Mouse (Mus musculus) embryonic facial prominence, embryonic 11.5 days (tissue): ENCODE results near the gene Zfp82. TPM values are rescaled to one million over a fixed set of nuclear protein-coding genes. Genes with fewer than 3 reads are reported as not detected.

Source experiments
- ATAC-seq: fragments of 200-750 bp; cut with Nextera tagmentation; replicated peaks from 2 replicates; pipeline ENCODE4 v1.8.0; 2017; ENCODE audit warnings: low read depth; ENCODE audit not compliant: insufficient number of reproducible peaks, low FRiP score, low TSS enrichment
- DNase-seq: peaks from one replicate; pipeline ENCODE4 v3.0.0-alpha.2; 2015; ENCODE audit warnings: low spot score
- H3K27ac ChIP-seq: fragments of 300-500 bp; sonication (generic); replicated peaks from 2 replicates; pipeline ENCODE4 v1.5.1; 2014; ENCODE audit warnings: mild to moderate bottlenecking, low read depth, low read length, control low read depth
- H3K27me3 ChIP-seq: fragments of 300-500 bp; sonication (generic); 2 replicates; pipeline ENCODE4 v1.6.1; 2014; ENCODE audit warnings: mild to moderate bottlenecking, low read length, moderate library complexity, mixed read lengths; ENCODE audit not compliant: control insufficient read depth, insufficient read depth
- H3K36me3 ChIP-seq: fragments of 300-500 bp; sonication (generic); replicated peaks from 2 replicates; pipeline ENCODE4 v1.6.1; 2014; ENCODE audit warnings: low read depth, mild to moderate bottlenecking, low read length, moderate library complexity, mixed read lengths; ENCODE audit not compliant: control insufficient read depth, insufficient read depth
- H3K4me1 ChIP-seq: fragments of 300-500 bp; sonication (generic); 2 replicates; pipeline ENCODE4 v1.6.1; 2014; ENCODE audit warnings: low read length, mixed read lengths; ENCODE audit not compliant: control insufficient read depth, insufficient read depth
- H3K4me2 ChIP-seq: fragments of 300-500 bp; sonication (generic); 2 replicates; pipeline ENCODE4 v1.6.1; 2014; ENCODE audit warnings: low read depth, mild to moderate bottlenecking, control low read depth, low read length, moderate library complexity
- H3K4me3 ChIP-seq: fragments of 300-500 bp; sonication (generic); 2 replicates; pipeline ENCODE4 v1.5.1; 2014; ENCODE audit warnings: low read depth, low read length, control low read depth
- H3K9ac ChIP-seq: fragments of 300-500 bp; sonication (generic); replicated peaks from 2 replicates; pipeline ENCODE4 v1.6.1; 2014; ENCODE audit warnings: mild to moderate bottlenecking, control low read depth, low read length
- H3K9me3 ChIP-seq: fragments of 300-500 bp; sonication (generic); replicated peaks from 2 replicates; pipeline ENCODE4 v1.6.1; 2016; ENCODE audit warnings: mild to moderate bottlenecking, low read length, inconsistent platforms, mixed read lengths; ENCODE audit not compliant: control insufficient read depth
- WGBS: fragments of 180-500 bp; shearing (Covaris S2); extraction: QIAGEN DNeasy Blood & Tissue Kit; methylation state at CpG from one replicate; pipeline ENCODE4 v1.1.7; 2014; 5-methylcytosine and 5-hydroxymethylcytosine counted together
- polyA plus RNA-seq: library from polyadenylated mRNA; unstranded; fragments of >200 nt; fragmentation: Nextera tagmentation; extraction: Ambion mirVana; gene quantifications from 2 replicates; pipeline ENCODE4 v1.2.1, GENCODE M21; 2014

Gene Zfp82
- polyA plus RNA-seq, 1 experiment from 2014 or later = 4.2 TPM

DNA sequence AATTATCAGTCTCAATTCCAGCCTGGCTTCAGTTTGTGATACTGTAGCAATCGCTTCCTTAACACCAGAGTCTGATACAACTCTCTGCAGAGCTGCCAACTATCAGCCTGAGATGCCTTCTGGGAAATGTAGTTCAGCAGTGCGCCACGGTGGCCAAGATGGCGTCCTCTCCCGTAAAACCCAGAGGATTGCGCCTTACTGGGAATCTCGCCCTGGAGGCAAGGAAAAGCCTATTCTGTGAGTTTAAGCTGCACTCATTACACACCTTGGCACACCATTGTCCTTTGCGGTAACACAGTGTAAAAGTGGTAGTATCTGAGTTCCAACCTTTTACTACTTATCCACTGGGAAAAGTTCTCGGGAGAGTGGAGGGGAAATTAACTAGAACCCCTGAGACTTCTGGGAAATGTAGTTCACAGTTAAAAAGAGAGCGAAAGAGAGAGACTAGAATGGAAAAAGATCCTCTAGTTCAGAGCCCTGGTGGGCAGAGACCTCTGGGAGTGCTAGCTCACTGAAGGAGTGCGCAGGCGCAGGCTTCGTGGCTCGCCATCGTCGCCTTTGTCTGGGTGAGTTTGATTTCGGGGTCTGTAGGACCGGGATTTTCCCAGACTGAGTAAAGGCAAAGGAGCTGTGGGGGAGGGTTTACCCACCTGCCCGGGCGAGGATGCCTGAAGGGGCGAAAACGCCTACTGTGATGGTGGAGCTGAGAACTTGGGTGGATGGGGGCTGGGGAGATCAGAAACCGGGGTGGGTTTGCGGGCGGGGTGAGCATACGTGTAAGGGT lies 22.1 kb upstream of the Zfp82 start, which contains the start of gene Zfp260:
Gene Zfp260, plus strand, starts transcription at position 132 of the 784 bp plus-strand sequence.
- Histone ChIP-seq H3K36me3 (no peaks in the 10 kb centered on the region), H3K4me2 (peak within 1 kb of the TSS; percentile 63), H3K9me3 (no peaks in the 10 kb centered on the region), H3K27ac (peak within 1 kb of the TSS; percentile 96), H3K9ac (peak within 1 kb of the TSS; percentile 89), H3K27me3 (no peaks in the 10 kb centered on the region), H3K4me1 (no peaks in the 10 kb centered on the region), H3K4me3 (peak within 1 kb of the TSS; percentile 65)
- WGBS = under 1% methylated on average over 26 of the region's 26 CpGs
- peak; percentile 76 for ATAC-seq
- peak; percentile 98 for DNase-seq

DNA sequence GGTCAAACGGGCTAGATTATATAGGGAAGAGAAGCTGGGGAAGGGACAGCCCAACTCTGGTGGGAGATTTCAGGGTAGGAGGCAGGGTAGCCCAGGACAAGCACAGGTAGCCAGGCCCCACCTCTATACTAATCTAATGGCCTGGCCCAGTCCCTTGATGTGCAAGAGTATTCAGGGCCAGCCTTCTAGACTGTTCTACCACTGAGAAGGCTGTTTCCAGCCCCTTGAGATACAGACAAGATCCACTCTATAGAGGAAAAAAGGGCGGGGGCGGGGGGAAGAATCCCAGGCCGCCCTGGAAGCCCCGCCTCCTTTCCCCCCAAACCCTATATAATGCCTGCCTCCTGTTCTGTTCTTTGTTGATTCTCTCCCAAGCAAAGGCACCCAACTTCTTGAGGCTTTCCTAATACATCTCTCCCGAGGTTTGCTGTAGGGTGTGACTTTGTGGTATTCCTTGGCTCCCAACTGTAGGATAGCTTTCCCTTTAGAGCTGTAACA lies 21.3 kb upstream of the Zfp82 start:
- Histone ChIP-seq H3K9me3 (no peaks in the 10 kb centered on the region), H3K27me3 (no peaks in the 10 kb centered on the region), H3K9ac (peak overlapping the region; percentile 11; the same call in 1 of the 2 replicates), H3K4me1 (no peaks in the 10 kb centered on the region; the same call in 1 of the 2 replicates), H3K27ac (no peak overlapping the region), H3K4me2 (peak overlapping the region; percentile 30), H3K4me3 (peak overlapping the region; percentile 65; the same call in 1 of the 2 replicates), H3K36me3 (no peaks in the 10 kb centered on the region)
- ATAC-seq = no peak
- no peak for DNase-seq
- WGBS = 79% methylated on average over 6 of the region's 6 CpGs

DNA sequence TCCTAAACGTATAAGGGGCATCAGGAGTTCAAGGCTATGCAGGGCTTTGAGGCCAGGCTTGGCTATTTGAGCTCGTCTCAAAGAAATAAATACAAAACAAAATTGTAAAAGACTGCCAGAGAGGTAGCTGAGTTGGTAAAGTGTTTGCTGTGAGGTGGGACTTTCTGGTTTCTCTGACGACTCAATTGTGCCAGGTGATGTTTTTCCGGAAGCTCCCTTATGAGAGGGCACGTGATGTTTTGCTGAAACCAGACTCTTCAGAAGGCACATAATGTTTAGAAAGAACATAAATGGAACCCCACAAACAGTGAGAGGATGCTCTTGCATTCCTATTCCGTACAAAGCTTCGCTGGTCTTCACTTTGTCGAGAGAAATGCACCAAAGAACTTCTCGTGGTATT lies 20.0 kb upstream of the Zfp82 start:
- Histone ChIP-seq H3K27ac (no peak overlapping the region), H3K4me3 (no peak overlapping the region), H3K36me3 (no peaks in the 10 kb centered on the region), H3K27me3 (no peaks in the 10 kb centered on the region), H3K4me2 (no peak overlapping the region), H3K9ac (no peak overlapping the region), H3K4me1 (peaks cover 2% of the 10 kb centered on the region; the same call in 1 of the 2 replicates), H3K9me3 (no peaks in the 10 kb centered on the region)
- 83% methylated on average over 9 of the region's 9 CpGs for WGBS
- ATAC-seq = no peak
- no peak for DNase-seq

DNA sequence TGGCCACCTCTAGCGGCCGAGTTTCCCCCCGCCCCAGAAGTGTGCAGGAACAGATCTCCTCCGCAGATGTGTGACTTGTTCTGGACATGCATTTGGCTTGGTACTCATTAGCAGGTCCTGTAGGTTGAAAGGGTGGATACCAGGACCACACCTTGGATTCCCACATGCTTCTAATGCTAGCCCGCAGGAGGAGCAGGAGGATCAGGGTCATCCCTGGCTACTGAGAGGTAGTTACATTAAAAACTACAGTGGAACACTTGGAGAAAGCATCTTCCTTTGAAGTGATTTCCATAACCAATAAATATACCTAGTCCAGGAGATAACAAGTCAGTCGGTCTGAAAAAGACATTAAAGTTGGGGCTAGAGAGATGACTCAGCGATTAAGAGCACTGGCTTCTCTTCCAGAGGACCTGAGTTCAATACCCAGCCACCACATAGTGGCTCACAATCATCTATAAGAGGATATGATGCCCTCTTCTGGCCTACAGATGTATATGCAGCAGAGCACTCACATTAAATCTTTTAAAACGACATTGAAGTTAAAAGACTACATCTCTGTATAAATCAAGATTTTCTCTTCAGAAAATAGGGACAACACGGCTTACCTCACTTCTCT lies 18.4 kb upstream of the Zfp82 start:
- Histone ChIP-seq H3K27me3 (no peaks in the 10 kb centered on the region), H3K9ac (peak overlapping the region; percentile 35; the same call in 1 of the 2 replicates), H3K9me3 (no peaks in the 10 kb centered on the region), H3K4me1 (peaks cover 2% of the 10 kb centered on the region; the same call in 1 of the 2 replicates), H3K4me2 (peak overlapping the region; percentile 34), H3K4me3 (peak overlapping the region; percentile 64), H3K36me3 (no peaks in the 10 kb centered on the region), H3K27ac (no peak overlapping the region)
- DNase-seq = peak; percentile 71
- ATAC-seq = no peak
- WGBS = 10% methylated on average over 9 of the region's 9 CpGs

DNA sequence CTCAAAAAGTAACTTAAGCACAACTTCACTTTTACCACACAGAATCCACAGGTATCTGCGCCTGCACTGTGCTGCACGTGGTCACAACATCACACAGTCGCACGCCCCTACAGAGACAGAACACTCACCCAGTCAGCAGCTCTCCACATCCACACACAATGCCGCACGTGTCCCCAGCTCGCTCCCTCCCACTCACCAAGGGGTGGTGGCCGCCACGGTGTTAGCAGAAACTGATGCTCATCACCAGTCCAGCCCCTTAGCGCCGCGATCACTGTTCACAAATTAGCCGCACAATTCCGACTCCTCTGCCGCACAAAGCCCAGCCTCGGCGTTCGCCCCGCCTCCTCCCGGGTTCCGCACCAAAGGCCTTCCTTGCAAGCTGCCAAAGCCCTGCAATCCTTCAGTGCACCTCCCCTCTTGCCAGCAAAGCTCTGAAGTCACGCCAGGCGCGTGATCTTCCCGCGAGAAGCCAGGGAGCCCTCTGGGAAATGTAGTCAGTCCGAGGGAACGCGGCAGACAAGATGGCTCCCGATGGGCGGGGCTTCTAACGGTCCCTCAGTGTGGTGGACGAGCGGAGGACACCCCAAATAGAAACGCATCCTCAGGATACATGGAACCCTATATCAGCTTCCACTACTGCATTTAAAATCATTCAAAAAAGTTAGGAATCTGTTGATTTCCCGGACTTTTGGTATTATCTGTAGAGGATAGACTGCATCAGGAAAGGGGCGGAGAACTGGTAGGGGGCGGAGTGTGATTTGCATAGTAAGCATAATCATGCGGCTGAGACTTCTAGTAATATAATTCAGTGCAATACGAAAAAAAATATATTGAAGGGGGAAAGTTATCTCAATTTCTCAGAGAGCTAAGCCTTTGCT lies 17.6 kb upstream of the Zfp82 start, which contains the start of the genes Gm26920 and Zfp566:
Gene Gm26920, minus strand, starts transcription at position 319 of the 878 bp plus-strand sequence.
Gene Zfp566, minus strand, starts transcription at position 436 of the 878 bp plus-strand sequence.
- Histone ChIP-seq H3K4me3 (peak within 1 kb of the TSS; percentile 64), H3K27me3 (no peaks in the 10 kb centered on the region), H3K4me2 (peak within 1 kb of the TSS; percentile 74), H3K4me1 (peaks cover 2% of the 10 kb centered on the region; the same call in 1 of the 2 replicates), H3K9ac (peak within 1 kb of the TSS; percentile 70), H3K27ac (peak within 1 kb of the TSS; percentile 72; the same call in 1 of the 2 replicates), H3K9me3 (no peaks in the 10 kb centered on the region), H3K36me3 (peaks cover 5% of the 10 kb centered on the region)
- WGBS = under 1% methylated on average over 40 of the region's 40 CpGs
- ATAC-seq (peak; percentile 85), DNase-seq (peak; percentile 99)

DNA sequence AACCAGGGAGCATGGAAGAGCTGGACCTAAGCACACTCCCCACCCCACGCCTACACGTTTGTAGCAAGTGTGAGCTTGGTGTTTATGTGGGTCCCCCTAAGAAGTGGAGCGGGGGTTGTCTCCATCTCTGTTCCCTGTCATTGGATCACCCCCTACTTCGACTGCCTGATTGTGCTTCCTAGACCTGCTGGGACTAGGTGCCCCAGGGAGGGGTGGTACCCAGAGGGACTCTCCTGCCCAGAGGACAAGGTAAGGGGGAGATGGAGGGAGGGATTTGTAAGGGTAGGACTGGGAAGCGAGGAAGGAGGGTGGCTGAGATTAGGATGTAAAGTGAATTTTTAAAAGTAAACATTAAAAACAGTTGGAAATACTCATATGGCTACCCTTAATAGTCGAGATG lies 16.7 kb upstream of the Zfp82 start:
- H3K4me3 ChIP-seq = peak overlapping the region; percentile 64
- H3K27ac ChIP-seq = peak overlapping the region; percentile 72; the same call in 1 of the 2 replicates
- no peaks in the 10 kb centered on the region for H3K9me3 ChIP-seq
- H3K9ac ChIP-seq = peak overlapping the region; percentile 70
- DNase-seq (no peak), ATAC-seq (peak; percentile 3; the same call in 1 of the 2 replicates)
- H3K4me1 ChIP-seq = peaks cover 2% of the 10 kb centered on the region; the same call in 1 of the 2 replicates
- H3K27me3 ChIP-seq = no peaks in the 10 kb centered on the region
- peak overlapping the region; percentile 74 for H3K4me2 ChIP-seq
- peaks cover 10% of the 10 kb centered on the region for H3K36me3 ChIP-seq
- 15% methylated on average over 6 of the region's 6 CpGs for WGBS

DNA sequence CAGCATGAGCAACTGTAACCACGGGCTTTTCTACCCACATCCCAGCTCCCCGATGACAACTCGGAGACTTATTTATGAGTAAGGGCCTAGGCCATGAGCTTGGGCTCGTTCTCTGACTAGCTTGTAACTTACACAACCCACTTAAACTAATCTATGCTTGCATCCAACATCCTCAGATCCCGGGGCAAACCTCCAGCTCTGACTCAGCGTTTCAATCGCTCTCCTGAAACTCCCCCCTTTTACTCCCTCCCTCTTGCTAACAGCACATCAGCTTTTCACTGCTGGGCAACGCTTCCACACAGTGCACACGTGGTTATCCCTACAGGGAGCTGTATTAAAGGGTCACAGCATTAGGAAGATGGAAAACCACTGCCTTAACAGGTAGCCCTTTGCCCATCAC lies 13.8 kb upstream of the Zfp82 start:
- Histone ChIP-seq H3K4me1 (peaks cover 2% of the 10 kb centered on the region; the same call in 1 of the 2 replicates), H3K9me3 (no peaks in the 10 kb centered on the region), H3K27ac (no peak overlapping the region), H3K36me3 (peaks cover 13% of the 10 kb centered on the region), H3K4me2 (no peak overlapping the region), H3K9ac (no peak overlapping the region), H3K4me3 (no peak overlapping the region), H3K27me3 (no peaks in the 10 kb centered on the region)
- WGBS = 95% methylated on average over 9 of the region's 9 CpGs
- ATAC-seq (no peak), DNase-seq (no peak)
